In the genomic region with DNA sequence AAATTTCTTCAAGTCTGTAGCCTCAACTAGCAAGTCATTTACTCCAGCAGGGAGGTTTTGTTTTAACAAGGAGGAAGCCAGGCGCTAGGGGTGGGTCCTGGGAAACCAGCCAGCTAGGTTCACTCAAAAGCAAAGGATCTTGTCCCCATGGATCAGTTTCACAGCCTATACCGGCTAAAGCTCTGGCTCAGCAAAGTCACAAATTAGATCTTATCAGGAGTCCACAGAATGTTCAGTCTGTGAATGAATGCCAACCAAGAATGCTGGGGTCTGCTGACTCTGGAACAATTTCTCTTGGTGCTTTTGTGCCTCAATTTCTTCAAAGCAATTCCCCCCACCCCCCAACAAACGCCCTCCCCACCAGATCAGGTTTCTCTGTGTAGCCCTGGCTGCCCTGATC, we compare ENCODE assay signal across 17 mouse cellular contexts. TPM values are rescaled to one million over a fixed set of nuclear protein-coding genes. Genes with fewer than 3 reads are reported as not detected.
A peak's percentile ranks its signal among the peaks of the same experiment; 100 is the strongest.
DNase-seq lines count a peak whose midpoint lies in the region; ATAC-seq and TF ChIP-seq lines count a peak whose summit lies in the region.
"Had no signal": no experiment of that assay in that cellular context is flagged by ENCODE, and none has a peak within 500 bp of the region (broad histone marks: within the 10 kb centered on the region; RNA-seq: fewer than 3 reads in every experiment).

No protein-coding gene starts in this region.

- WGBS in limb, embryonic 12.5 days = 23% methylated on average over 3 of the region's 3 CpGs
- WGBS in limb, embryonic 10.5 days = 34% methylated on average over 3 of the region's 3 CpGs
- 7% methylated on average over 3 of the region's 3 CpGs for WGBS in embryonic facial prominence, embryonic 14.5 days

- H3K36me3 ChIP-seq in limb, embryonic 12.5 days = no peaks in the 10 kb centered on the region
- no peaks in the 10 kb centered on the region for H3K36me3 ChIP-seq in limb, embryonic 10.5 days
- 0 out of 2 replicates have a peak, but pooled peaks cover 4% of the 10 kb centered on the region for H3K36me3 ChIP-seq in embryonic facial prominence, embryonic 14.5 days (ENCODE audit: control insufficient read depth, insufficient read depth, low read length)
- H3K36me3 ChIP-seq: midbrain, embryonic 12.5 days; stomach, embryonic 15.5 days had no signal

- peak overlapping the region; percentile 50; the same call in 1 of the 2 replicates for H3K27ac ChIP-seq in limb, embryonic 12.5 days
- no peak overlapping the region for H3K27ac ChIP-seq in limb, embryonic 10.5 days
- H3K27ac ChIP-seq in embryonic facial prominence, embryonic 14.5 days (replicated peaks; ENCODE audit: low read depth, low read length) = peak overlapping the region; percentile 52
- H3K27ac ChIP-seq in layer of hippocampus, adult 2 months = no peak overlapping the region
- H3K27ac ChIP-seq: liver, embryonic 12.5 days; midbrain, embryonic 12.5 days; neural tube, embryonic 15.5 days; stomach, embryonic 15.5 days had no signal

- no peaks in the 10 kb centered on the region for H3K27me3 ChIP-seq in limb, embryonic 12.5 days
- H3K27me3 ChIP-seq in limb, embryonic 10.5 days (ENCODE audit: low read depth, poor library complexity, severe bottlenecking) = no peaks in the 10 kb centered on the region
- H3K27me3 ChIP-seq in embryonic facial prominence, embryonic 14.5 days (replicated peaks; ENCODE audit: control insufficient read depth, insufficient read depth, low read length) = no peaks in the 10 kb centered on the region
- H3K27me3 ChIP-seq: CH12.LX; liver, embryonic 12.5 days; midbrain, embryonic 12.5 days; neural tube, embryonic 15.5 days; stomach, embryonic 15.5 days had no signal

- peaks cover 9% of the 10 kb centered on the region; the same call in 1 of the 2 replicates for H3K4me1 ChIP-seq in limb, embryonic 12.5 days (replicated peaks)
- H3K4me1 ChIP-seq in limb, embryonic 10.5 days = peaks cover 5% of the 10 kb centered on the region; the same call in 1 of the 2 replicates
- peaks cover 10% of the 10 kb centered on the region; the same call in 1 of the 2 replicates for H3K4me1 ChIP-seq in embryonic facial prominence, embryonic 14.5 days (ENCODE audit: control insufficient read depth, insufficient read depth, low read length)
- H3K4me1 ChIP-seq: midbrain, embryonic 12.5 days had no signal

- H3K4me3 ChIP-seq in limb, embryonic 12.5 days (replicated peaks) = no peak overlapping the region
- H3K4me3 ChIP-seq in limb, embryonic 10.5 days = no peak overlapping the region
- no peak overlapping the region for H3K4me3 ChIP-seq in embryonic facial prominence, embryonic 14.5 days (ENCODE audit: low read depth, low read length)
- H3K4me3 ChIP-seq in layer of hippocampus, adult 2 months = no peak overlapping the region
- H3K4me3 ChIP-seq: liver, embryonic 12.5 days; midbrain, embryonic 12.5 days; neural tube, embryonic 15.5 days; stomach, embryonic 15.5 days had no signal

- H3K9ac ChIP-seq in limb, embryonic 12.5 days (replicated peaks) = no peak overlapping the region
- H3K9ac ChIP-seq in embryonic facial prominence, embryonic 14.5 days (ENCODE audit: low read depth, low read length) = no peak overlapping the region
- H3K9ac ChIP-seq: liver, embryonic 12.5 days; midbrain, embryonic 12.5 days; neural tube, embryonic 15.5 days; stomach, embryonic 15.5 days had no signal

- no peak for ATAC-seq in limb, embryonic 12.5 days (ENCODE audit: insufficient number of reproducible peaks, insufficient read depth, low FRiP score, low TSS enrichment, low read depth)
- 0 out of 2 replicates have a peak, but pooled peaks have one; percentile 26 for ATAC-seq in embryonic facial prominence, embryonic 14.5 days (ENCODE audit: low read depth)
- ATAC-seq: intestine, embryonic 16.5 days; liver, embryonic 12.5 days had no signal

- H3K9me3 ChIP-seq in limb, embryonic 12.5 days = no peaks in the 10 kb centered on the region
- H3K9me3 ChIP-seq in limb, embryonic 10.5 days (replicated peaks) = no peaks in the 10 kb centered on the region
- no peaks in the 10 kb centered on the region for H3K9me3 ChIP-seq in embryonic facial prominence, embryonic 14.5 days (ENCODE audit: control insufficient read depth, low read length)
- H3K9me3 ChIP-seq: liver, embryonic 12.5 days; midbrain, embryonic 12.5 days; neural tube, embryonic 15.5 days; stomach, embryonic 15.5 days had no signal

- TF ChIP-seq CTCF in layer of hippocampus, adult 2 months (conservative IDR thresholded peaks at IDR 0.05) = no peak

- H3K4me2 ChIP-seq in limb, embryonic 12.5 days = no peak overlapping the region
- no peak overlapping the region for H3K4me2 ChIP-seq in embryonic facial prominence, embryonic 14.5 days (ENCODE audit: low read depth, low read length)
- H3K4me2 ChIP-seq: liver, embryonic 12.5 days; midbrain, embryonic 12.5 days; neural tube, embryonic 15.5 days; stomach, embryonic 15.5 days had no signal

- DNase-seq in limb, embryonic 10.5 days (ENCODE audit: low spot score) = no peak
- DNase-seq in embryonic facial prominence, embryonic 14.5 days (ENCODE audit: low spot score) = peak; percentile 72
- DNase-seq in kidney, postnatal 25 days = peak; percentile 43 to 53
- peak; percentile 43 to 55 for DNase-seq in lung, postnatal 4 days
- DNase-seq in layer of hippocampus, adult 2 months (ENCODE audit: low spot score in 2 of 2) = no peak
- DNase-seq in cerebellum, adult 9-11 months = no peak
- DNase-seq: adrenal gland, postnatal 10 days; cerebellum, adult 11 months had no signal

RNA-seq across cellular contexts. Expression of gene Icam2, which starts 1.7 kb away (rescaled TPM):
- polyA plus RNA-seq in limb, embryonic 12.5 days (2016; fragmentation: Nextera tagmentation; extraction: Ambion mirVana) = 17.8 and 27.9 TPM in 2 replicates
- polyA plus RNA-seq in limb, embryonic 10.5 days (2016; fragmentation: Nextera tagmentation; extraction: Ambion mirVana) = 21.8 and 24.7 TPM in 2 replicates
- 42.2 and 44.3 TPM in 2 replicates for polyA plus RNA-seq in embryonic facial prominence, embryonic 14.5 days (2014; fragmentation: Nextera tagmentation; extraction: Ambion mirVana)
- total RNA-seq in layer of hippocampus, adult 2 months (2021) = 1 to 10 TPM; 2.1 to 2.2 TPM

RNA-seq across cellular contexts. Expression of gene Prr29, which starts 24.3 kb away (rescaled TPM):
- polyA plus RNA-seq in limb, embryonic 12.5 days (2016; fragmentation: Nextera tagmentation; extraction: Ambion mirVana) = not detected in 2 replicates
- polyA plus RNA-seq in limb, embryonic 10.5 days (2016; fragmentation: Nextera tagmentation; extraction: Ambion mirVana) = not detected in 2 replicates
- polyA plus RNA-seq in embryonic facial prominence, embryonic 14.5 days (2014; fragmentation: Nextera tagmentation; extraction: Ambion mirVana) = 0.92 and 0.93 TPM in 2 replicates
- not detected for total RNA-seq in layer of hippocampus, adult 2 months (2021)
- total RNA-seq: left cerebral cortex, adult 18-20 months had no signal
- polyA plus RNA-seq: forebrain, embryonic 11.5 days; liver, embryonic 12.5 days; midbrain, embryonic 12.5 days had no signal

RNA-seq across cellular contexts. Expression of gene Scn4a, which starts 36.5 kb away (rescaled TPM):
- 0.25 and 0.51 TPM in 2 replicates for polyA plus RNA-seq in limb, embryonic 12.5 days (2016; fragmentation: Nextera tagmentation; extraction: Ambion mirVana)
- polyA plus RNA-seq in limb, embryonic 10.5 days (2016; fragmentation: Nextera tagmentation; extraction: Ambion mirVana) = 0.03 TPM in 1 of 2 replicates, not detected in the other
- polyA plus RNA-seq in embryonic facial prominence, embryonic 14.5 days (2014; fragmentation: Nextera tagmentation; extraction: Ambion mirVana) = 0.98 and 1.5 TPM in 2 replicates
- not detected for total RNA-seq in layer of hippocampus, adult 2 months (2021)
- total RNA-seq: left cerebral cortex, adult 18-20 months had no signal
- polyA plus RNA-seq: forebrain, embryonic 11.5 days; intestine, embryonic 16.5 days; liver, embryonic 12.5 days; midbrain, embryonic 12.5 days had no signal

Comparison
In these comparisons a context has a peak if more than half of its experiments do, and no peak if none do; other contexts are left out.
1. H3K27ac ChIP-seq: peak in limb, embryonic 12.5 days (single experiment) and embryonic facial prominence, embryonic 14.5 days (single experiment); none in limb, embryonic 10.5 days (single experiment) and layer of hippocampus, adult 2 months (single experiment).
2. DNase-seq: peak in embryonic facial prominence, embryonic 14.5 days (single experiment), kidney, postnatal 25 days (2 of 2) and lung, postnatal 4 days (2 of 2); none in limb, embryonic 10.5 days (single experiment), layer of hippocampus, adult 2 months (0 of 2) and cerebellum, adult 9-11 months (single experiment).